Mouse (Mus musculus) midbrain, embryonic 10.5 days (tissue): Measurements from ENCODE around the gene Celf2. TPM values are rescaled to one million over a fixed set of nuclear protein-coding genes. Genes with fewer than 3 reads are reported as not detected.

Experiments
- DNase-seq: peaks from one replicate; pipeline ENCODE4 v3.0.0-alpha.2; 2017; ENCODE audit warnings: low spot score
- H3K27ac ChIP-seq: fragments of 300-500 bp; sonication (generic); replicated peaks from 2 replicates; pipeline ENCODE4 v1.5.1; 2016; ENCODE audit warnings: mild to moderate bottlenecking
- H3K27me3 ChIP-seq: fragments of 300-500 bp; sonication (generic); 2 replicates; pipeline ENCODE4 v1.6.1; 2016; ENCODE audit warnings: low read depth, mild to moderate bottlenecking; ENCODE audit not compliant: poor library complexity, severe bottlenecking
- H3K36me3 ChIP-seq: fragments of 300-500 bp; sonication (generic); 2 replicates; pipeline ENCODE4 v1.6.1; 2016; ENCODE audit warnings: mild to moderate bottlenecking, moderate library complexity
- H3K4me1 ChIP-seq: fragments of 300-500 bp; sonication (generic); 2 replicates; pipeline ENCODE4 v1.6.1; 2016
- H3K4me3 ChIP-seq: fragments of 300-500 bp; sonication (generic); 2 replicates; pipeline ENCODE4 v1.5.1; 2016; ENCODE audit warnings: mild to moderate bottlenecking, moderate library complexity
- H3K9me3 ChIP-seq: fragments of 300-500 bp; sonication (generic); replicated peaks from 2 replicates; pipeline ENCODE4 v1.6.1; 2016; ENCODE audit warnings: mild to moderate bottlenecking
- WGBS: fragments of 180-500 bp; shearing (Covaris S2); methylation state at CpG from one replicate; pipeline ENCODE4 v1.1.7; 2016; 5-methylcytosine and 5-hydroxymethylcytosine counted together
- polyA plus RNA-seq: library from polyadenylated mRNA; unstranded; fragments of >200 nt; fragmentation: Nextera tagmentation; extraction: Ambion mirVana; gene quantifications from 2 replicates; pipeline ENCODE4 v1.2.1, GENCODE M21; 2016

Gene Celf2
- polyA plus RNA-seq, 1 experiment from 2014 or later, result 63.6 TPM

DNA sequence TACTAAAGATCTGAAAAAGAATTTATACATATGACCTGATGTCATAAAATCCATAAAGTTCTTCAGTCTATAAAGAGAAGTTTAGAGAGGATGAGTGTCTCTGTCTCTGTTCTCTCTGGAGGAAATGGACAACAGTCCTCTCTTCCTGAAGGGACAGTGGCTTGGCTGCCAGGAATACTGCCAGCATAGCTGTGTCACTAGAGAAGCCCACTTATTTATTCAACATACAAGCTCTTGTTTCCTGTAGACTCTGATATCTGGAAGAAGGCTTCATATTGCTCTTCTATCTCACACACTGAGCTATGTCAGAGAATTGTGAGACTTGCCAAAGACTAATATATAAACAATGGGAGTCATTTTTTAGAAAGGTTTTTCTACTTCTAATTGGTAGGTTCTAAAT is 260.4 kb downstream of the Celf2 start:
- no peaks in the 10 kb centered on the region for H3K27me3 ChIP-seq
- no peak overlapping the region for H3K4me3 ChIP-seq
- DNase-seq, result no peak
- H3K27ac ChIP-seq, result no peak overlapping the region
- no peaks in the 10 kb centered on the region for H3K4me1 ChIP-seq
- H3K9me3 ChIP-seq, result no peaks in the 10 kb centered on the region
- H3K36me3 ChIP-seq, result no peaks in the 10 kb centered on the region

DNA sequence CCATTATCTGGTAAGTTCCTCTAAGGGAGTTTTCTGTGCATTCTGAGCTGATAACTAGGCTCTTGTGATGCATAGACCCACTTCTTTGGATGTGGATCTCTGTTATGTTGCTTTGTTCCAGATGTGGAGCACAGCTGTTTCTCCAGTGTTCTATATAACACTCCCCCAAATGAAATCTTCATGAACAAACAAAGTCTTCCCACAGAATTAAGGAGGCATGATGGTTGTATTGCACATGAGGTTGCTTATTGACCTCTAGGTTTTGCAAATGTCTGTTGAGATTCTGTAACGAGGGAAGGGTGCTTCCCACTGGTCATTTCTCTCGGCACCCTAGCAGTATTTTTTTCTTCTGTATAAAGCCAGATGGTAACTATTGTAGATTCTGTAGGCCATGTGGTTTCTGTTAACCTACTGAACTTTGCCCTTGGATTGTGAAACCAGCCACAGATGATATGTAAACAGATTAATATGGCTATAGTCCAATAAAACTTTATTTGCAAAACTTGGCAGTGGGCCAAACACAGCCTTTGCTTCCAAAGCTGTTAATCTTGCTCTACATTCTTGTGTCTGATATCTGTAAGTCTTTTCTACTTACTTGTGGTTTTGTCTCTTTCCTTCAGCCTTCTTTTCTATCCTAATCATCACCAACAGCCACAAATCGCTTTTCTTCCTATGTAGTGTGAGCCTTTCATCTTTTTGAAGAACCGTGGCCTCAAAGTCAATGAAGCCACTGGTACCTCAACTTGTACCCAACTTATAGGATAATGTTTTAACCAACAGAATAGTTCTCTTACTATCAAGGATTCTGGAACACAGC is 263.2 kb downstream of the Celf2 start:
- WGBS, result 80% methylated on average over 4 of the region's 4 CpGs
- no peak overlapping the region for H3K27ac ChIP-seq
- H3K36me3 ChIP-seq, result no peaks in the 10 kb centered on the region
- H3K27me3 ChIP-seq, result no peaks in the 10 kb centered on the region
- H3K4me3 ChIP-seq, result no peak overlapping the region
- H3K9me3 ChIP-seq, result no peaks in the 10 kb centered on the region
- no peak for DNase-seq
- no peaks in the 10 kb centered on the region for H3K4me1 ChIP-seq

DNA sequence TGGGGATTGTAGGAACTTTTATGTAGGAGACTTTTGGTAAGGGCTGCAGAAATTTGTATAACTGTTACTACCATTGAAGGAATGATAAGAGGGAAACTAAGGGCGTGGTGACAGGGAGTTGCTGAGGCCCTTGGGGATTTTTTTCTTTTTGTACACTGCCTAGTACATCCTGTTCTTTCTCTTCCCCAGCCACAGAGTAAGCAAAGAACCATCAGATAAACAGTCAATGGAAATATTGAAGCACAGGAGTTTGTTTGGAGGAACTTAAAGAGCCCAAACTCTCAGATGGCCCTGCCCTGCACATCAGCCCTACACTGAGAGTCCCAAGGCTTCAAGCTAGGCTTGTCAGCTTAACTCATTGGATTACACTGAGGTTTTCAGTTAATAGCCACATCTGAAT is 267.2 kb downstream of the Celf2 start:
- H3K9me3 ChIP-seq, result no peaks in the 10 kb centered on the region

DNA sequence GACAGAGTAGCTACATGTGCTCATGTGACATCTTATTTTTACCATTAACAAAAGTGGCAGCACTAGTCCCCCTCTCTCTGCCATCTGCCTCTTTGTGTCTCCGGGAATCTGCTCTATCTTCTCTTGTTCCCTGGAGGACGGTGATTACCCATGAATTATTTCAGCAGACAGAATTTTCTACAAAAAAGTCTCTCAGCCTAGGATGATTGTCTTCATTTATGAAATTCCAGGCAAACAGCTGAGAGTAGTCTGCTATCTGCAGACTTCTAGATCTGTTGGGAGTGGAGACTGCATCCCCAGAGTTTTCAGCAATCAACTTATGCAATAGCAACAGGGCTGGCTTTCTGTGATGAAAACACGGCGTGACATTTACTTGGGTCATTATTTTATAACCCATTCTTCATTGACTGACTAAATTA is 267.8 kb downstream of the Celf2 start:
- H3K4me3 ChIP-seq, result no peak overlapping the region
- no peaks in the 10 kb centered on the region for H3K9me3 ChIP-seq
- DNase-seq, result no peak
- no peaks in the 10 kb centered on the region for H3K27me3 ChIP-seq
- H3K36me3 ChIP-seq, result no peaks in the 10 kb centered on the region
- H3K4me1 ChIP-seq, result no peaks in the 10 kb centered on the region
- 87% methylated on average over 4 of the region's 4 CpGs for WGBS
- H3K27ac ChIP-seq, result no peak overlapping the region

More for the DNA sequence above, 267.2 kb downstream of the Celf2 start:
- H3K36me3 ChIP-seq, result no peaks in the 10 kb centered on the region
- DNase-seq, result no peak
- H3K4me3 ChIP-seq, result no peak overlapping the region
- no peaks in the 10 kb centered on the region for H3K27me3 ChIP-seq
- 93% methylated on average over 1 of the region's 1 CpGs for WGBS
- no peak overlapping the region for H3K27ac ChIP-seq
- no peaks in the 10 kb centered on the region for H3K4me1 ChIP-seq

DNA sequence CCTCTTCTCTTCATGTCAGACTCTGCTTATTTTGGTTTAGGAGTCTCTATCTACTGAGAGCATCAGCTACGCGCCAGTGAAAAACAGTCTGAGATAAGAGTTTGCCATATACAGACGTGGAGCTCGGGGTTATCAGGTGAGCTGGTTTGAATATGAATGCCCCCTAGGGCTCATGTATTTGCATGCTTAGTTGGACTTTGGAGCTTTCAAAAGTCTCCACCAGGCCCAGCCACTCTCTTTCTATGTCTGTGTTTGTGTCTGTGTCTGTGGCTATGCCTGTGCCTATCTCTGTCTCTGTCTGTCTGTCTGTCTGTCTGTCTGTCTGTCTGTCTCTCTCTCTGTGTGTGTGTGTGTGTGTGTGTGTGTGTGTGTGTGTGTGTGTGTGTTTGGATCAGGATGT is 272.1 kb downstream of the Celf2 start:
- H3K27me3 ChIP-seq, result no peaks in the 10 kb centered on the region

DNA sequence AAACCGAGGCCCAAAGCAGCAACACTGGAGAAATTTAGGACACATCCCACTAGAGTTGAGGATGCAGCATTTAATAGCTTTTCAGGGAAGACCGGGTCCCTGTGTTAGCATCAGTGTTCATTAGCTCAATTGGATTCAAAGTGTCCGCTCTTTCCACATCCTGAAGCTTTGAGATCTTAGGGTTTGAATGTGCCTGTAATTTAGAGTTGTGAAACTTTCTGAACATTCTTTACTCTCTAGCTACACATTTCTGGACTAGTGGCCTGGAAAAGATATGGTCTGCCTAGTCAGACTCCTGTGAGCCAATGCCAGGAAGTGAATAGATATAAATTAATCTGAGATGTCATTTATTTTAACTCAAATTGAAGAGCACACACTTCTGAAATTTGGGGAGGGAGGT is 272.9 kb downstream of the Celf2 start:
- H3K4me1 ChIP-seq, result no peaks in the 10 kb centered on the region
- no peaks in the 10 kb centered on the region for H3K27me3 ChIP-seq
- H3K9me3 ChIP-seq, result no peaks in the 10 kb centered on the region
- no peaks in the 10 kb centered on the region for H3K36me3 ChIP-seq
- H3K27ac ChIP-seq, result no peak overlapping the region
- no peak for DNase-seq
- WGBS, result 88% methylated on average over 3 of the region's 3 CpGs
- no peak overlapping the region for H3K4me3 ChIP-seq

More for the DNA sequence above, 272.1 kb downstream of the Celf2 start:
- Histone ChIP-seq H3K4me3 (no peak overlapping the region), H3K36me3 (no peaks in the 10 kb centered on the region), H3K4me1 (no peaks in the 10 kb centered on the region), H3K9me3 (no peaks in the 10 kb centered on the region), H3K27ac (no peak overlapping the region)
- DNase-seq, result no peak
- WGBS, result 89% methylated on average over 4 of the region's 4 CpGs

DNA sequence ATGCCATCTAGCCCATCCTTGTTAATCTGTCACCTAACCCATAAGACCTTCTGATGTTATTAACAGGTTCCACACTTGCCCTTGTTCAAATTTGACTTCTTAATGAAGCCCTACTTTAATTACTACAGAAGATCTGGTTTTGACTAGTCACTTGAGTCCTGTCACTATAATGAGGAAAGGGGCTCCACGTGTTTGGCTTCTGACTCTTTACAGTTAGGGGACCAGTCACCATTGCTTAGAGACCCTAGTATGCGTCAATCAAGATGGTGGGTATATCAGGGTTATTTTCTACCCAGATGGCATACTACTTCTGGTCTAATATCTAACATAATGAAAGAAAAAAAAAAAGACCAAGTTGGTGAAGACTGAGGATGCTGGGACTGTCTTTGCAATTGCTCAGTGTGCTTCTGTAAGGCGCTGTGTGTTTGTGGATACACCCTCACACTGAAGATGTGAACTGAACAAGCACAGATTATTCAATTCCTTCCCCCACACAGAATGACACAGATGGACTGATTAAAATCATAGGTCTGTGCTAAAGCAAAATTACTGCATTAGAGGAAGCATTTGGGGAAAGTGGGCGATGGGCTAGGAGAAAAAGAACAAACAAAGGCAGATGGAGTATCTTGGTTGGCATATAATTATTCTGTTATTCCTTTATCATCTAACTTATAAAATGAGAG is 274.2 kb downstream of the Celf2 start:
- no peaks in the 10 kb centered on the region for H3K36me3 ChIP-seq
- no peaks in the 10 kb centered on the region for H3K4me1 ChIP-seq
- no peak overlapping the region for H3K27ac ChIP-seq
- H3K27me3 ChIP-seq, result no peaks in the 10 kb centered on the region
- 93% methylated on average over 4 of the region's 4 CpGs for WGBS
- no peak overlapping the region for H3K4me3 ChIP-seq
- no peaks in the 10 kb centered on the region for H3K9me3 ChIP-seq
- DNase-seq, result no peak

DNA sequence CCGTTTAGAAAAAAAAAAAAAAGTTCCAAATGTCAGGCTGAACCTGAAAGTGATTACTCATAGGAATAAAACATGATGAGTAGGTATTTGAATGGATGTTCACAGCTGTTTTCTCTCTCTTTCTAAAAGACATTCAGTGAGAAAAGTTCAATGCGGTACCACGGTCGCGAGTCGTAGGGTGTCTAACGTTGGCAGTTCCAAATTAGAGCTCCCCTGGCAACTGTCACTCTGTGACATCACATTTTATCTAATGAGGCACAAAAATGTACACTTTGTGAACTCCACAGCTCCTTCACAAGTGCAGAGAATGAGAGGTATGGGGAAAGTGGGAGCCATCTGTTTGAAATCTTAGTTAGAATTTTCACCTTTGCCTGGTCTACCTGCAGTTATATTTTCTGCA is 274.8 kb downstream of the Celf2 start:
- H3K4me3 ChIP-seq, result no peak overlapping the region
- 91% methylated on average over 7 of the region's 7 CpGs for whole genome bisulfite sequencing

DNA sequence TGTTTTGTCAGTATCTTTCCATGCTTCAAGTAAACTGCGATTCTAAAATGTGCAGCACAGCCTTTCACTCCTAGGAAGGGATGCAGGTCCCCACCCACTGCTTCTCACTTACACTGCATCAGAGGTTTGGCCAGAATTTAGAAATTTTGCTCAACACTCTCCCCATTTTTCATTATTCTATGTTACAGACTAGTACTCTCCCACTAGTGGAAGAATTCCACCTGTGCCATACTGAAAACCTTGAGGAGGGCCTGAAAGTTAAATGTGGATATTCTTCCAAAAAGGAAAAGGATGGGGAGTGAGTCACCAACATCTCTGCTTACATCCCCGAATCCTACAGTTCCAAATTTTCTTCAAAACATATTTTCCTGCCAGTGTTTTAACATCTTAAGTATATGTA is 276.0 kb downstream of the Celf2 start:
- H3K4me3 ChIP-seq, result no peak overlapping the region
- 92% methylated on average over 2 of the region's 2 CpGs for WGBS
- no peaks in the 10 kb centered on the region for H3K36me3 ChIP-seq
- no peak for DNase-seq
- H3K4me1 ChIP-seq, result no peaks in the 10 kb centered on the region
- H3K27ac ChIP-seq, result no peak overlapping the region
- no peaks in the 10 kb centered on the region for H3K9me3 ChIP-seq
- no peaks in the 10 kb centered on the region for H3K27me3 ChIP-seq

More for the DNA sequence above, 274.8 kb downstream of the Celf2 start:
- Histone ChIP-seq H3K27me3 (no peaks in the 10 kb centered on the region), H3K36me3 (no peaks in the 10 kb centered on the region), H3K27ac (no peak overlapping the region), H3K4me1 (no peaks in the 10 kb centered on the region), H3K9me3 (no peaks in the 10 kb centered on the region)
- no peak for DNase-seq

DNA sequence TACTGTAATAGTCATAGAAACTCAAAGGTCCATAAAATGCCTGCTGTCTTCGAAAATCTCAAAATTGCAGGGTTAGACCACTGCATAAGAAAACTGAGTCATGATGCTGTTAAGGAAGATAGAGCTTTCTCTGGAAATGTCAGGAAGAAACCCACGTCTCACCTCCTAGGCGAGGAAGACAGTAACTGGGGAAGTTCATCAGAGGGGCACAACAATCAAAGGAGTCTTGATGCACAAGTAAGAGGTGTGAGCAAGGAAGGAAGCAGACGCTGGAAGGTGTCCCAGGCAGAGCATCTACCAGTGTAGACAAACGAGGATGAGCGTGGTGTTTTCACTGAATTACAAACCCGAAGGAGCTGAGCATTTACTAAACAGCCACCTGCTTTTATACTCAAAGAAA is 282.6 kb downstream of the Celf2 start:
- no peaks in the 10 kb centered on the region for H3K27me3 ChIP-seq
- no peak overlapping the region for H3K27ac ChIP-seq
- DNase-seq, result no peak
- peaks cover 21% of the 10 kb centered on the region for H3K4me1 ChIP-seq
- 91% methylated on average over 7 of the region's 7 CpGs for WGBS
- no peak overlapping the region for H3K4me3 ChIP-seq
- no peaks in the 10 kb centered on the region for H3K9me3 ChIP-seq
- H3K36me3 ChIP-seq, result no peaks in the 10 kb centered on the region

DNA sequence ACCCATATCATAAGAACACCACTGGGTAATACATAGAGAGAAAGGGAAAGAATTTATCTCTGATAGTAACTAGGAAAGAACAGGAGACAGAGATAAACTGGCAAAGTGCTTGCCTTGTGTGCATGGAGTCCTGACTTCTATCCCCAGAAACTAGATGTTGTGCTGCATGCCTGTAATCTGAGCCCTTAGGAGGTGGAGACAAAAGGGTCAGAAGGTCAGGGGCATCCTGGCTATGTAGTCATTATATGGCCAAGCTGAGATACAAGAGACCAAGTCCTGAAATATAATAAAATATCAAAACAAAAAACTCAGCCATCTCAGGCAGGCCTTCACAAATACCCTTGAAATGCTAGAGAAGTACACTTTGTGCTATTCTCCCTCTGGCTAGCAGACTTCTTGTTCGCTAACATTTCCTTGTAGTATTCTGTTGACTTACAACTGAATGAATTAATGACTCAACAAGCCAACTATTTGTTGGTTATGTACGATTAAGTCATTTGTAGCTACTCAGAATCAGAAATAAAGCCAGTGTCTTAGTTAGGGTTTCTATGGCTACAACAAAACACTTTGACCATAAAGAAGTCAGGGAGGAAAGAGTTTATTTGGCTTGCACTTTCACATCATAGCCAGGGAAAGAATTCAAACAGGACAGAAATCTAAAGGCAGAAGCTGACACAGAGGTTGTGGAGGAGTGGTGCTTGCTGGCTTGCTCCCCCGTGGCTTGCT is 284.9 kb downstream of the Celf2 start:
- Histone ChIP-seq H3K9me3 (no peaks in the 10 kb centered on the region), H3K4me1 (peaks cover 24% of the 10 kb centered on the region), H3K27ac (no peak overlapping the region), H3K27me3 (no peaks in the 10 kb centered on the region), H3K4me3 (no peak overlapping the region), H3K36me3 (no peaks in the 10 kb centered on the region)
- 74% methylated on average over 3 of the region's 3 CpGs for WGBS
- DNase-seq, result no peak

DNA sequence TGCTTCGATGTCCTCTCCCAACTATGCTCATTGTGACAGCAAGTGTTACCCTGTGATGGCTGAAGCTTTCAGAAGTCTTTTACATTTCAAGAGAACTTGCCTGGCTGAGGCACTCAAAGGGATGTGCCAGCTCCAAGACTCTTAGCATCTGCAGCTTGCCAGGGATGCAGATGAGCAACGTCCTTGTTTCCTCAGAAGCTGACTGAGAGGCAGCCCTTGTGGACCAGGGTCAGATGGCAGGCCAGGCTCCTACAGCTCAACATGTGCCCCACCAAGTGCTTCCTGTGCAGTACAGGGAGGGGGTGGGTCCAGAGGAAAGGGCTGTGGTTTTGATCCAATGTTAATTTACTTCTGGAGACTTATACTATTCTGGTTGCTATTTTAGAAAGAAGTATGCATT is 285.8 kb downstream of the Celf2 start:
- H3K9me3 ChIP-seq, result no peaks in the 10 kb centered on the region
- H3K4me3 ChIP-seq, result no peak overlapping the region
- WGBS, result 59% methylated on average over 2 of the region's 2 CpGs
- H3K36me3 ChIP-seq, result no peaks in the 10 kb centered on the region
- 0 out of 2 replicates have a peak overlapping the region, but pooled peaks have one; percentile 17 for H3K27ac ChIP-seq
- peaks cover 31% of the 10 kb centered on the region for H3K4me1 ChIP-seq
- no peaks in the 10 kb centered on the region for H3K27me3 ChIP-seq
- DNase-seq, result no peak

DNA sequence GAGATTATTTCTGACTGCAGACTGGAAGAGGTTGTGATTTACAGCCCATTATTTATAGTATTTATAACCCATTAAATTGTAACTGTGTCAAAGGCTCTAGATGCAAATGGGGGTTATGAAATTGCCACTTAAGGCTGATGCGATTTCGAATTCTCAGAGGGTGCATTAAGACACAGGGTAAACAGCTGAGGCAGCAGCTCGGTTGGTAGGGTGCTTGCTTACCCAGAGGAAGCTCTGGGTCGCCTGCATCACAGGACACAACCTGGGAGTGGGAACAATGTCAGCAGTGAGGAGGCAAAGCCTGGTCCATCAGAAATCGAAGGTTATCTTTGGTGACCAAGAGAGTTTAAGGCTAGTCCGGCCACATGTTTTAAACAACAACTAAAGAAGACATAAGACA is 286.5 kb downstream of the Celf2 start:
- WGBS, result 85% methylated on average over 6 of the region's 6 CpGs

More for the DNA sequence above, 286.5 kb downstream of the Celf2 start:
- Histone ChIP-seq H3K36me3 (no peaks in the 10 kb centered on the region), H3K4me1 (peaks cover 31% of the 10 kb centered on the region), H3K27me3 (no peaks in the 10 kb centered on the region), H3K9me3 (no peaks in the 10 kb centered on the region), H3K4me3 (no peak overlapping the region), H3K27ac (no peak overlapping the region)
- DNase-seq, result no peak
